Mouse (Mus musculus) brain, embryonic 14.5 days (tissue): ENCODE measurements around the gene Rnf220.

ENCODE experiments used
- CTCF ChIP-seq: fragments of 200-500 bp; IDR thresholded peaks from 2 replicates; pipeline ENCODE4 v1.5.1; 2012; ENCODE audit warnings: inconsistent platforms, mild to moderate bottlenecking, moderate library complexity, borderline replicate concordance; ENCODE audit not compliant: insufficient read depth, insufficient read length; ENCODE audit errors: extremely low read depth
- POLR2A ChIP-seq: fragments of 200-500 bp; IDR thresholded peaks from 2 replicates; pipeline ENCODE4 v1.6.1; 2012; ENCODE audit warnings: mild to moderate bottlenecking, inconsistent platforms, borderline replicate concordance; ENCODE audit not compliant: poor library complexity, insufficient read depth, insufficient read length, severe bottlenecking; ENCODE audit errors: extremely low read depth

- TF ChIP-seq POLR2A (no peak), CTCF (no peak)
Measured at GRCm38 (mm10) chr4:117381846-117382245, 115.0 kb downstream of the Rnf220 start.
